In the genomic region with DNA sequence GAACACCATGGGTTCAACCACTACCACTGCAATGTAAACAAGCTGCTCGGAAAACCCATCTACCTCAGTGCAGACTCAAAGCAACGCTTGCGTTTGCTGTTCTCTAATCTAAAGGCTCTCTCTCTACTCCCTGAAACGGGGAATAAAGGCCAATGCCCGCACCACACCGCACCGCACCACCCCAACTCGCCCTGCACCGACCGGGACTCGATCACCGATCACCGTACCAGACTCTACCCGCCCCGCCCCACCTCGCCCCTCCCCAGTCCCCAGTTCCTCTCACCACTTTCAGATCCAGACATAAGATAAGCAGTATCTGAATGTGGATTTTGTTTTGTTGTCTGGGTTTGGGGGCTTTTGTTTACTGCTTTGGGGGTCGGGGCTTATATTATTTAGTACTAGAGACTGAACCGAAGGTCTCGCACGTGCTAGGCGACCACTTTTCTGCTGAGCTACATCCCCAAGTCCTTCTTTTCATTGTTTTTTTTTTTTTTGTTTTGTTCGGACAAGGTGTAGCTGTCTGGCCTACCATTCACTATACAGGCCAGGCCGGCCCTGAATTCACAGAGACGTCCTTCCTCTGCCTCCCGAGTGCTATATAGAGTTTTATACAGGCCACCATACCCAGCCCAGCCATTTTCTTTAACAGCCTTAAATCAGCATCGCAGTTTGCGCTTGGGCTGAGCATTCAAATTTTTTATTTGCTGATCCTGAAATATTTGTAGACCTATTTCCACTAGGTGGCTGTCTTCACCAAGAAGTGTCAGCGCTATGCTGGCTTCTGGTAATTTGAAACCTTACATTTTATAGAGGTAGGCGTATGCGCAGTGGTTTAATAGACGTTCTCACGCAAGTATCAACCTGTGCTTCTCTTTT, we compare ENCODE assay signal across 8 mouse cellular contexts. TPM values are rescaled to one million over a fixed set of nuclear protein-coding genes. Genes with fewer than 3 reads are reported as not detected.
DNase-seq lines count a peak whose midpoint lies in the region; ATAC-seq and TF ChIP-seq lines count a peak whose summit lies in the region.

No protein-coding gene starts in this region.

- 17% methylated on average over 32 of the region's 32 CpGs for WGBS in embryonic facial prominence, embryonic 10.5 days
- WGBS in heart, embryonic 16.5 days, result 16% methylated on average over 32 of the region's 32 CpGs
- WGBS in neural tube, embryonic 14.5 days, result 20% methylated on average over 32 of the region's 32 CpGs

- peak; percentile 85 for TF ChIP-seq CTCF in Patski (IDR thresholded peaks at IDR 0.05)

- no peaks in the 10 kb centered on the region for H3K9me3 ChIP-seq in embryonic facial prominence, embryonic 10.5 days
- H3K9me3 ChIP-seq in heart, embryonic 16.5 days (replicated peaks; ENCODE audit: control insufficient read depth, low read length), result no peaks in the 10 kb centered on the region
- no peaks in the 10 kb centered on the region for H3K9me3 ChIP-seq in neural tube, embryonic 14.5 days (ENCODE audit: control insufficient read depth, low read length)

- peak; percentile 28 to 40 for DNase-seq in CD8-positive naive resting alpha-beta T cell, adult 2 months (ENCODE audit: low read depth in 2 of 2, low spot score in 2 of 2)
- DNase-seq in Patski (ENCODE audit: low read depth, low spot score), result no peak
- DNase-seq in embryonic facial prominence, embryonic 10.5 days (ENCODE audit: low spot score), result peak; percentile 37
- peak; percentile 57 for DNase-seq in kidney, postnatal 10 days
- DNase-seq in lung, adult 18-20 months, result peak; percentile 31 to 60
- DNase-seq in gastrocnemius, postnatal 25 days, result no peak

- H3K4me2 ChIP-seq in heart, embryonic 16.5 days (ENCODE audit: low read depth, low read length), result peak overlapping the region; percentile 62
- H3K4me2 ChIP-seq in neural tube, embryonic 14.5 days (ENCODE audit: low read depth, low read length), result peak overlapping the region; percentile 40

- peak overlapping the region; percentile 18 for H3K9ac ChIP-seq in heart, embryonic 16.5 days (ENCODE audit: low read length)
- H3K9ac ChIP-seq in neural tube, embryonic 14.5 days (replicated peaks; ENCODE audit: low read depth, low read length), result peak overlapping the region; percentile 22

- ATAC-seq in Patski, result peak; percentile 89
- peak; percentile 50; the same call in 1 of the 2 replicates for ATAC-seq in heart, embryonic 16.5 days (replicated peaks; ENCODE audit: extremely low read depth, insufficient read depth, low FRiP score)
- ATAC-seq in neural tube, embryonic 14.5 days (ENCODE audit: low read depth), result peak; percentile 72

- no peaks in the 10 kb centered on the region for H3K27me3 ChIP-seq in Patski
- H3K27me3 ChIP-seq in embryonic facial prominence, embryonic 10.5 days (replicated peaks; ENCODE audit: low read depth, poor library complexity, severe bottlenecking), result peaks cover 14% of the 10 kb centered on the region
- no peaks in the 10 kb centered on the region for H3K27me3 ChIP-seq in heart, embryonic 16.5 days (ENCODE audit: control insufficient read depth, insufficient read depth, low read length)
- H3K27me3 ChIP-seq in neural tube, embryonic 14.5 days (ENCODE audit: control insufficient read depth, insufficient read depth, low read length), result no peaks in the 10 kb centered on the region

- peaks cover 12% of the 10 kb centered on the region for H3K4me1 ChIP-seq in embryonic facial prominence, embryonic 10.5 days
- 0 out of 2 replicates have a peak, but pooled peaks cover 5% of the 10 kb centered on the region for H3K4me1 ChIP-seq in heart, embryonic 16.5 days (ENCODE audit: control insufficient read depth, insufficient read depth, low read length)
- H3K4me1 ChIP-seq in neural tube, embryonic 14.5 days (ENCODE audit: control insufficient read depth, insufficient read depth, low read length), result peaks cover 8% of the 10 kb centered on the region; the same call in 1 of the 2 replicates

- in situ Hi-C loops in Patski (cut with MboI; ENCODE audit: low pct_unique_long_range_greater_than_20kb), result loop anchor here (5.0 to 10.0 kb wide), 3 partner anchors 102 to 449 kb away; a partner anchor contains a TSS

- CTCF ChIA-PET in Patski (lab: Charles Lee), result interaction anchor here (0.7 to 1.4 kb wide), 4 partner anchors 15 to 83 kb away, joined by 3 to 5 read pairs (median 3); no protein-coding TSS in a partner anchor

- POLR2A ChIA-PET in Patski (lab: Charles Lee), result interaction anchor here (0.7 kb wide), 3 partner anchors 18 to 137 kb away, joined by 3 to 5 read pairs (median 4); no protein-coding TSS in a partner anchor

- peak overlapping the region; percentile 45 for H3K4me3 ChIP-seq in embryonic facial prominence, embryonic 10.5 days
- peak overlapping the region; percentile 22 for H3K4me3 ChIP-seq in heart, embryonic 16.5 days (ENCODE audit: low read length)
- no peak overlapping the region for H3K4me3 ChIP-seq in neural tube, embryonic 14.5 days (ENCODE audit: low read depth, low read length)

- no peaks in the 10 kb centered on the region for H3K36me3 ChIP-seq in embryonic facial prominence, embryonic 10.5 days (replicated peaks)
- no peaks in the 10 kb centered on the region for H3K36me3 ChIP-seq in heart, embryonic 16.5 days (ENCODE audit: control insufficient read depth, insufficient read depth)
- no peaks in the 10 kb centered on the region for H3K36me3 ChIP-seq in neural tube, embryonic 14.5 days (ENCODE audit: control insufficient read depth, insufficient read depth, low read length)

- H3K27ac ChIP-seq in embryonic facial prominence, embryonic 10.5 days (replicated peaks), result no peak overlapping the region
- no peak overlapping the region for H3K27ac ChIP-seq in heart, embryonic 16.5 days (ENCODE audit: low read length)
- no peak overlapping the region for H3K27ac ChIP-seq in neural tube, embryonic 14.5 days (ENCODE audit: low read depth, low read length)

RNA-seq across cellular contexts. Expression of a gene that starts 18.4 kb away (rescaled TPM):
- polyA plus RNA-seq in Patski (2021), result 117 TPM
- 60.3 and 62.4 TPM in 2 replicates for polyA plus RNA-seq in embryonic facial prominence, embryonic 10.5 days (2016; fragmentation: Nextera tagmentation; extraction: Ambion mirVana)
- polyA plus RNA-seq in heart, embryonic 16.5 days (2015; fragmentation: Nextera tagmentation; extraction: Ambion mirVana), result 25.8 and 36.0 TPM in 2 replicates
- polyA plus RNA-seq in neural tube, embryonic 14.5 days (2014; fragmentation: Nextera tagmentation; extraction: Ambion mirVana), result 71.2 and 86.2 TPM in 2 replicates
- total RNA-seq in gastrocnemius, postnatal 25 days (2021), result 100 to 1,000 TPM; 119 to 131 TPM

Comparison
In these comparisons a context has a peak if more than half of its experiments do, and no peak if none do; other contexts are left out.
1. DNase-seq: peak in CD8-positive naive resting alpha-beta T cell, adult 2 months (2 of 2), embryonic facial prominence, embryonic 10.5 days (single experiment), kidney, postnatal 10 days (single experiment) and lung, adult 18-20 months (2 of 2); none in Patski (single experiment) and gastrocnemius, postnatal 25 days (single experiment).
2. Peak in every context shown above with its lines, with median percentiles within 50 percentile points of each other: ATAC-seq.